Mouse (Mus musculus) C2C12 (cell line): Measurements from ENCODE around the gene Stat5a.

Source experiments
- CTCF ChIP-seq: IDR thresholded peaks from one replicate; pipeline ENCODE4 v1.5.1; 2011; ENCODE audit not compliant: control insufficient read depth, insufficient read depth, insufficient read length
- FOSL1 ChIP-seq: IDR thresholded peaks from one replicate; pipeline ENCODE4 v1.8.0; 2011; ENCODE audit warnings: mild to moderate bottlenecking, low read length; ENCODE audit not compliant: poor library complexity, insufficient read depth, severe bottlenecking
- MYOD1 ChIP-seq: IDR thresholded peaks from one replicate; pipeline ENCODE4 v1.6.1; 2011; ENCODE audit warnings: low read depth; ENCODE audit not compliant: control insufficient read depth, insufficient read length
- USF1 ChIP-seq: IDR thresholded peaks from one replicate; pipeline ENCODE4 v1.6.1; 2011; ENCODE audit warnings: low read depth, mild to moderate bottlenecking, control low read depth, moderate library complexity

GRCm38 (mm10) chr11:100908112-100908511 lies 49.0 kb downstream of the Stat5a start:
- TF ChIP-seq CTCF (no peak), USF1 (no peak), MYOD1 (no peak), FOSL1 (no peak)
